Mouse (Mus musculus) activated CD4-positive, CD25-positive, alpha-beta regulatory T cell, adult 4 months (primary cell): ENCODE measurements around the gene Phykpl. TPM values are rescaled to one million over a fixed set of nuclear protein-coding genes. Genes with fewer than 3 reads are reported as not detected.
"Not testable (repeated sequence)": the region's sequence is repeated elsewhere in the genome, so short reads cannot be mapped to it uniquely, and the experiment has no call there.

ENCODE experiments used
- ATAC-seq: one replicate; pipeline ENCODE4 v1.8.0; 2017
- polyA plus RNA-seq, 2 experiments: library from polyadenylated mRNA; unstranded; fragments of 100-300 nt; shearing (Covaris generic); gene quantifications; one replicate each; pipeline ENCODE4 v1.2.1; 2017

Phykpl gene
- polyA plus RNA-seq, 2 experiments from 2014 or later = 23.9 to 29.7 TPM

- peak; percentile 87 for ATAC-seq
Observed at GRCm38 (mm10) chr11:51619409-51620060, 35.0 kb downstream of the Phykpl start, which contains the start of gene Nhp2. Gene Nhp2, plus strand, starts transcription at chr11:51619735.

GRCm38 (mm10) chr11:51620084-51620483, 35.5 kb downstream of the Phykpl start:
- peak; percentile 1 for ATAC-seq

- no peak for ATAC-seq
Observed at GRCm38 (mm10) chr11:51621776-51622175, 37.2 kb downstream of the Phykpl start.

- ATAC-seq = no peak
Observed at GRCm38 (mm10) chr11:51622971-51623491, 38.5 kb downstream of the Phykpl start.

- ATAC-seq = no peak
Observed at GRCm38 (mm10) chr11:51625187-51625820, 40.7 kb downstream of the Phykpl start.

GRCm38 (mm10) chr11:51627425-51627824, 42.9 kb downstream of the Phykpl start:
- ATAC-seq = no peak

- no peak for ATAC-seq
Observed at GRCm38 (mm10) chr11:51627907-51628306, 43.4 kb downstream of the Phykpl start.

GRCm38 (mm10) chr11:51629651-51630314, 45.2 kb downstream of the Phykpl start:
- ATAC-seq = no peak

- ATAC-seq = no peak
Observed at GRCm38 (mm10) chr11:51632130-51632753, 47.7 kb downstream of the Phykpl start.

- not testable (repeated sequence) for ATAC-seq
Observed at GRCm38 (mm10) chr11:51633200-51633599, 48.6 kb downstream of the Phykpl start.

GRCm38 (mm10) chr11:51633721-51634120, 49.2 kb downstream of the Phykpl start:
- ATAC-seq = no peak

- ATAC-seq = no peak
Observed at GRCm38 (mm10) chr11:51635127-51635524, 50.6 kb downstream of the Phykpl start.

- peak; percentile 84 for ATAC-seq
Observed at GRCm38 (mm10) chr11:51635525-51636322, 51.2 kb downstream of the Phykpl start, which contains the start of gene Rmnd5b. Gene Rmnd5b, minus strand, starts transcription at chr11:51635896.

GRCm38 (mm10) chr11:51636323-51636684, 51.7 kb downstream of the Phykpl start:
- ATAC-seq = peak; percentile 33

GRCm38 (mm10) chr11:51637971-51638414, 53.4 kb downstream of the Phykpl start:
- ATAC-seq = no peak

GRCm38 (mm10) chr11:51638497-51638896, 53.9 kb downstream of the Phykpl start:
- no peak for ATAC-seq

- no peak for ATAC-seq
Observed at GRCm38 (mm10) chr11:51640748-51641147, 56.2 kb downstream of the Phykpl start.

GRCm38 (mm10) chr11:51643202-51643601, 58.6 kb downstream of the Phykpl start:
- ATAC-seq = no peak

GRCm38 (mm10) chr11:51643761-51644160, 59.2 kb downstream of the Phykpl start:
- ATAC-seq = no peak

GRCm38 (mm10) chr11:51644217-51644616, 59.7 kb downstream of the Phykpl start:
- ATAC-seq = no peak

- no peak for ATAC-seq
Observed at GRCm38 (mm10) chr11:51645293-51645692, 60.7 kb downstream of the Phykpl start.

GRCm38 (mm10) chr11:51646245-51646644, 61.7 kb downstream of the Phykpl start:
- no peak for ATAC-seq
